Comparison of ENCODE assay signal across 13 mouse cellular contexts in the genomic region with DNA sequence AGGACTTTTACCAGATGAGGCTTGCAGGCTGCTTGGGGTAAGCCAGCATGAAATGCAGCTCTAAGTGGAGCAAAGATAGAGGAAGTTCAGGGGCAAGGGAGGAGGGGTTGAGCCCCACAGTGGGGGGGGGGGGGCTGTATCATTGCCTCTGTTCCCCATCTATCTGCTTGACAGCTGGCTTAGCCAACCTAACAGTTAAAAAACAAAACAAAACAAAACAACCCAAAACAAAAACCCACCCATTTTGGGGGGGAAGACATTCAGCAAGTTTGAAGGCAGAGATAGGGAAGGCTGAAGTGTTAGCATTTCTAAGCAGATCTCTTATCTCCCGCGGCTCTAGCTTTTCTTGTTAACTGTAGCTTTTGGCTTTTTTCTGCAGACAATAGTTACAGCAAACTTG. TPM values are rescaled to one million over a fixed set of nuclear protein-coding genes. Genes with fewer than 3 reads are reported as not detected.
DNase-seq lines count a peak whose midpoint lies in the region; ATAC-seq lines count a peak whose summit lies in the region.
"Had no signal": no experiment of that assay in that cellular context is flagged by ENCODE, and none has a peak within 500 bp of the region (broad histone marks: within the 10 kb centered on the region; RNA-seq: fewer than 3 reads in every experiment).

No protein-coding gene starts in this region.

- 0 out of 2 replicates have a peak, but pooled peaks have one; percentile 31 for ATAC-seq in lung, embryonic 16.5 days (ENCODE audit: low read depth)
- peak; percentile 56; the same call in 1 of the 2 replicates for ATAC-seq in monocyte, adult 5-6 weeks (replicated peaks; ENCODE audit: insufficient number of reproducible peaks, low FRiP score, low TSS enrichment, poor library complexity, severe bottlenecking)
- ATAC-seq in midbrain, embryonic 14.5 days (ENCODE audit: low FRiP score, low TSS enrichment): no peak

- WGBS in lung, embryonic 16.5 days: 14% methylated on average over 2 of the region's 2 CpGs
- 30% methylated on average over 2 of the region's 2 CpGs for WGBS in midbrain, embryonic 14.5 days
- 19% methylated on average over 2 of the region's 2 CpGs for WGBS in hindbrain, embryonic 10.5 days

- no peak for DNase-seq in lung, adult 18-20 months
- peak; percentile 1 for DNase-seq in ZHBTc4 (ENCODE audit: low read depth, low spot score)
- DNase-seq in midbrain, embryonic 14.5 days: no peak
- DNase-seq in heart, adult 9 months (ENCODE audit: low spot score in 2 of 2): no peak
- DNase-seq in hindbrain, embryonic 10.5 days (ENCODE audit: low spot score): no peak
- DNase-seq: adrenal gland, postnatal 14 days; cerebellum, postnatal 25 days; kidney, adult 18-20 months had no signal

- no peaks in the 10 kb centered on the region for H3K36me3 ChIP-seq in lung, embryonic 16.5 days (ENCODE audit: control insufficient read depth, insufficient read depth, low read length)
- H3K36me3 ChIP-seq in midbrain, embryonic 14.5 days (ENCODE audit: control insufficient read depth, insufficient read depth, low read length): no peaks in the 10 kb centered on the region
- H3K36me3 ChIP-seq in hindbrain, embryonic 10.5 days: no peaks in the 10 kb centered on the region
- H3K36me3 ChIP-seq: embryonic facial prominence, embryonic 13.5 days; forebrain, embryonic 10.5 days; hindbrain, embryonic 15.5 days had no signal

- no peaks in the 10 kb centered on the region for H3K9me3 ChIP-seq in lung, embryonic 16.5 days (ENCODE audit: control insufficient read depth, low read length)
- H3K9me3 ChIP-seq in midbrain, embryonic 14.5 days (ENCODE audit: control insufficient read depth, low read length): no peaks in the 10 kb centered on the region
- no peaks in the 10 kb centered on the region for H3K9me3 ChIP-seq in hindbrain, embryonic 10.5 days
- H3K9me3 ChIP-seq: embryonic facial prominence, embryonic 13.5 days; forebrain, embryonic 10.5 days; hindbrain, embryonic 15.5 days had no signal

- H3K27ac ChIP-seq in lung, embryonic 16.5 days (ENCODE audit: low read length): no peak overlapping the region
- no peak overlapping the region for H3K27ac ChIP-seq in midbrain, embryonic 14.5 days (replicated peaks; ENCODE audit: low read depth, low read length)
- H3K27ac ChIP-seq in hindbrain, embryonic 10.5 days: no peak overlapping the region
- H3K27ac ChIP-seq: embryonic facial prominence, embryonic 13.5 days; forebrain, embryonic 10.5 days; hindbrain, embryonic 15.5 days had no signal

- no peak overlapping the region for H3K4me2 ChIP-seq in lung, embryonic 16.5 days (ENCODE audit: low read depth, low read length)
- no peak overlapping the region for H3K4me2 ChIP-seq in midbrain, embryonic 14.5 days (ENCODE audit: low read length)
- H3K4me2 ChIP-seq: embryonic facial prominence, embryonic 13.5 days; hindbrain, embryonic 15.5 days had no signal

- H3K4me3 ChIP-seq in lung, embryonic 16.5 days (ENCODE audit: low read length): no peak overlapping the region
- H3K4me3 ChIP-seq in midbrain, embryonic 14.5 days (replicated peaks; ENCODE audit: low read depth, low read length): no peak overlapping the region
- no peak overlapping the region for H3K4me3 ChIP-seq in hindbrain, embryonic 10.5 days
- H3K4me3 ChIP-seq: embryonic facial prominence, embryonic 13.5 days; forebrain, embryonic 10.5 days; hindbrain, embryonic 15.5 days had no signal

- H3K9ac ChIP-seq in lung, embryonic 16.5 days (ENCODE audit: low read length): no peak overlapping the region
- H3K9ac ChIP-seq in midbrain, embryonic 14.5 days (replicated peaks; ENCODE audit: low read length): no peak overlapping the region
- H3K9ac ChIP-seq: embryonic facial prominence, embryonic 13.5 days; hindbrain, embryonic 15.5 days had no signal

- no peaks in the 10 kb centered on the region for H3K4me1 ChIP-seq in lung, embryonic 16.5 days (replicated peaks; ENCODE audit: control insufficient read depth, insufficient read depth, low read length)
- H3K4me1 ChIP-seq in midbrain, embryonic 14.5 days (ENCODE audit: control insufficient read depth, insufficient read depth, low read length): no peaks in the 10 kb centered on the region
- 0 out of 2 replicates have a peak, but pooled peaks cover 4% of the 10 kb centered on the region for H3K4me1 ChIP-seq in hindbrain, embryonic 10.5 days (replicated peaks)
- H3K4me1 ChIP-seq: hindbrain, embryonic 15.5 days had no signal

- no peaks in the 10 kb centered on the region; the same call in 1 of the 2 replicates for H3K27me3 ChIP-seq in lung, embryonic 16.5 days (ENCODE audit: control insufficient read depth, insufficient read depth, low read depth, low read length)
- H3K27me3 ChIP-seq in midbrain, embryonic 14.5 days (ENCODE audit: control insufficient read depth, insufficient read depth, low read length): no peaks in the 10 kb centered on the region; the same call in 1 of the 2 replicates
- H3K27me3 ChIP-seq in hindbrain, embryonic 10.5 days (ENCODE audit: insufficient read depth, poor library complexity, severe bottlenecking): peaks cover 45% of the 10 kb centered on the region
- H3K27me3 ChIP-seq: hindbrain, embryonic 15.5 days had no signal

RNA-seq across cellular contexts. Expression of gene Sh3kbp1, which starts 49.2 kb away (rescaled TPM):
- 31.0 and 33.5 TPM in 2 replicates for polyA plus RNA-seq in lung, embryonic 16.5 days (2015; fragmentation: Nextera tagmentation; extraction: Ambion mirVana)
- 169 to 178 TPM (median 177 TPM) in 3 replicates for total RNA-seq in monocyte, adult 5-6 weeks (2017)
- 35.4 and 45.1 TPM in 2 replicates for polyA plus RNA-seq in midbrain, embryonic 14.5 days (2014; fragmentation: Nextera tagmentation; extraction: Ambion mirVana)
- polyA plus RNA-seq in hindbrain, embryonic 10.5 days (2016; fragmentation: Nextera tagmentation; extraction: Ambion mirVana): 24.8 and 26.8 TPM in 2 replicates
